Mouse (Mus musculus): ENCODE results near the gene Stbd1. TPM values are rescaled to one million over a fixed set of nuclear protein-coding genes. Genes with fewer than 3 reads are reported as not detected.

The Stbd1 gene
- total and polyA plus RNA-seq, 3 experiments = 0.11 TPM; not detected in 2

DNA sequence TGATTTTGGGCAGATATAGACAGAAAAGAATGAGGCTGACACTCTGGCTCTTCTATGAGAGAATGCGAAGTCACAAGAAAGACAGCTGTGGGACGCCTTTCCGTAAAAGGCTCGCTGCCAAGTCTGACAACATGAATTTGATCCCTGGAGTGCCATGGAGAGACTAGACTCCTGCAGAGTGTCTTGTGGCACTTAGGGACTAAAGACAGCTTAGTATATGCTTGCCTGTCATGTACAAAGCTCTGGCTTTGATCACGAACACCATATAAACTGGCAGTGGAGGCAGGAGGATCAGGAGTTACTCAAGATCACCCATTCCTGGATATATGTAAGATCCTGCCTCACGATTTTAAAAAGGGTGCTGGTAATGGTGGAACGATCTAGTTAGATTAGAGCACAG lies 25.1 kb downstream of the Stbd1 start:
- H3K27me3 ChIP-seq (ENCODE audit: insufficient read depth, low read length) = no peaks in the 10 kb centered on the region; the same call in 1 of the 2 replicates
- H3K9me3 ChIP-seq (replicated peaks) = no peaks in the 10 kb centered on the region
- TF ChIP-seq POLR2AphosphoS5 (IDR thresholded peaks at IDR 0.05; ENCODE audit: insufficient replicate concordance, low read depth, low read length) = no peak
- TF ChIP-seq TAL1 (conservative IDR thresholded peaks at IDR 0.05; ENCODE audit: low read depth, low read length) = no peak
- TF ChIP-seq GATA1 (IDR thresholded peaks at IDR 0.05; ENCODE audit: borderline replicate concordance, low read length) = no peak
- TF ChIP-seq CTCF (IDR thresholded peaks at IDR 0.05; ENCODE audit: low read depth, low read length) = no peak
- TF ChIP-seq GATA2 (IDR thresholded peaks at IDR 0.05; ENCODE audit: borderline replicate concordance, low read depth, low read length) = no peak
- DNase-seq (ENCODE audit: low spot score) = no peak
- H3K4me3 ChIP-seq (ENCODE audit: low read depth, low read length) = no peak overlapping the region
- H3K4me1 ChIP-seq (ENCODE audit: insufficient read depth, low read depth, low read length) = no peaks in the 10 kb centered on the region
- ATAC-seq (ENCODE audit: extremely low read depth, insufficient number of reproducible peaks, low FRiP score, poor library complexity, severe bottlenecking) = no peak
- no peaks in the 10 kb centered on the region for H3K36me3 ChIP-seq (replicated peaks)

DNA sequence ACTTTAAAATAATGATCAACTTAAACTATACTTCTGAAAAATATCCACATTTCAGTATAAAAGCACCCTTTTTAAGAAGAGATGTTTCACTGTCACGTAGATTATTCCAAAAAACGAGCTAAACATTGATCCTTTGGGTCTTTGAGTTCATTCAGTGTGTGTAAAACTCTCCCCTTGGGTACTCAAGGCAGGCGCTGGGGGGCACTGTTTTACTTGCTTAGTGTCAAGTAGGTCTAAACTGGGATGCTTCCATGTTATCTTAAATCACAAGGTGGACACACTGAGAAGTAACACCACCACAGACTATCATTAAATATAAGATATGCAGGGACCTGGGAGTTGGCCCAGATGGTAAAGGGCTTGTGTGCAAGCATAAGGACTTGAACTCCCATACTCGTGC lies 30.7 kb downstream of the Stbd1 start:
- Histone ChIP-seq H3K4me1 (ENCODE audit: insufficient read depth, low read depth, low read length) (no peaks in the 10 kb centered on the region), H3K9me3 (replicated peaks) (no peaks in the 10 kb centered on the region), H3K27me3 (ENCODE audit: insufficient read depth, low read length) (no peaks in the 10 kb centered on the region; the same call in 1 of the 2 replicates), H3K4me3 (ENCODE audit: low read depth, low read length) (no peak overlapping the region), H3K36me3 (replicated peaks) (no peaks in the 10 kb centered on the region)
- no peak for DNase-seq (ENCODE audit: low spot score)
- TF ChIP-seq POLR2AphosphoS5 (IDR thresholded peaks at IDR 0.05; ENCODE audit: insufficient replicate concordance, low read depth, low read length) (no peak), CTCF (IDR thresholded peaks at IDR 0.05; ENCODE audit: low read depth, low read length) (no peak), TAL1 (conservative IDR thresholded peaks at IDR 0.05; ENCODE audit: low read depth, low read length) (no peak), GATA1 (IDR thresholded peaks at IDR 0.05; ENCODE audit: borderline replicate concordance, low read length) (no peak), GATA2 (IDR thresholded peaks at IDR 0.05; ENCODE audit: borderline replicate concordance, low read depth, low read length) (no peak)
- no peak for ATAC-seq (ENCODE audit: extremely low read depth, insufficient number of reproducible peaks, low FRiP score, poor library complexity, severe bottlenecking)

GRCm38 (mm10) chr5:92634916-92635315 lies 32.1 kb downstream of the Stbd1 start:
- TF ChIP-seq GATA2 (IDR thresholded peaks at IDR 0.05; ENCODE audit: borderline replicate concordance, low read depth, low read length) (no peak), TAL1 (conservative IDR thresholded peaks at IDR 0.05; ENCODE audit: low read depth, low read length) (no peak), GATA1 (IDR thresholded peaks at IDR 0.05; ENCODE audit: borderline replicate concordance, low read length) (no peak), CTCF (IDR thresholded peaks at IDR 0.05; ENCODE audit: low read depth, low read length) (no peak), POLR2AphosphoS5 (IDR thresholded peaks at IDR 0.05; ENCODE audit: insufficient replicate concordance, low read depth, low read length) (no peak)
- DNase-seq (ENCODE audit: low spot score) = no peak
- H3K4me1 ChIP-seq (ENCODE audit: insufficient read depth, low read depth, low read length) = no peaks in the 10 kb centered on the region
- no peak overlapping the region for H3K4me3 ChIP-seq (ENCODE audit: low read depth, low read length)
- H3K36me3 ChIP-seq (replicated peaks) = no peaks in the 10 kb centered on the region
- H3K27me3 ChIP-seq (ENCODE audit: insufficient read depth, low read length) = no peaks in the 10 kb centered on the region; the same call in 1 of the 2 replicates
- H3K9me3 ChIP-seq (replicated peaks) = no peaks in the 10 kb centered on the region
- no peak for ATAC-seq (ENCODE audit: extremely low read depth, insufficient number of reproducible peaks, low FRiP score, poor library complexity, severe bottlenecking)

DNA sequence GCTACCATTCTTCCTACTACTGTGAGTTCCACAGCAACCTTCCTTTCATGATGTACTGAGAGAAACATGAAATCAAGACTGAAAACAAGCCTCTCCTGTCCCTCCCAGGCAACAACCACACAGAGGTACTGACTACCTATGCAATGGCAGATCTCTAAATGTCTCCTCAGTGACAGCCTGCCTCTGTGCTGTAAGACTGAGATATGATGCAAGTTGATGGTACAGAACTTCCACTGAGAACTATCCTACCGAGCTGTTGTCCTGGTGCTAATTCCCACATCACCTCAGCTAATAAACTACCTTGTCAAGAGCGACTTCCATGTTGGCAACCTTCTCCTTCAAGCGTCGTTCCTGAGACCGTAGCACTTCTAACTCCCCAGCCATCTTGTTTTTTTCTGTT lies 33.0 kb downstream of the Stbd1 start:
- Histone ChIP-seq H3K4me1 (ENCODE audit: insufficient read depth, low read depth, low read length) (no peaks in the 10 kb centered on the region), H3K9me3 (replicated peaks) (no peaks in the 10 kb centered on the region), H3K4me3 (ENCODE audit: low read depth, low read length) (no peak overlapping the region), H3K36me3 (replicated peaks) (no peaks in the 10 kb centered on the region), H3K27me3 (ENCODE audit: insufficient read depth, low read length) (no peaks in the 10 kb centered on the region; the same call in 1 of the 2 replicates)
- DNase-seq (ENCODE audit: low spot score) (no peak), ATAC-seq (ENCODE audit: extremely low read depth, insufficient number of reproducible peaks, low FRiP score, poor library complexity, severe bottlenecking) (no peak)
- TF ChIP-seq POLR2AphosphoS5 (IDR thresholded peaks at IDR 0.05; ENCODE audit: insufficient replicate concordance, low read depth, low read length) (no peak), TAL1 (conservative IDR thresholded peaks at IDR 0.05; ENCODE audit: low read depth, low read length) (no peak), GATA2 (IDR thresholded peaks at IDR 0.05; ENCODE audit: borderline replicate concordance, low read depth, low read length) (no peak), GATA1 (IDR thresholded peaks at IDR 0.05; ENCODE audit: borderline replicate concordance, low read length) (no peak), CTCF (IDR thresholded peaks at IDR 0.05; ENCODE audit: low read depth, low read length) (no peak)

GRCm38 (mm10) chr5:92640861-92641260 lies 38.0 kb downstream of the Stbd1 start:
- Histone ChIP-seq H3K4me1 (ENCODE audit: insufficient read depth, low read depth, low read length) (no peaks in the 10 kb centered on the region), H3K27me3 (ENCODE audit: insufficient read depth, low read length) (no peaks in the 10 kb centered on the region), H3K36me3 (replicated peaks) (no peaks in the 10 kb centered on the region), H3K9me3 (replicated peaks) (no peaks in the 10 kb centered on the region), H3K4me3 (ENCODE audit: low read depth, low read length) (no peak overlapping the region)
- TF ChIP-seq POLR2AphosphoS5 (IDR thresholded peaks at IDR 0.05; ENCODE audit: insufficient replicate concordance, low read depth, low read length) = no peak
- TF ChIP-seq GATA2 (IDR thresholded peaks at IDR 0.05; ENCODE audit: borderline replicate concordance, low read depth, low read length) = no peak
- no peak for TF ChIP-seq TAL1 (conservative IDR thresholded peaks at IDR 0.05; ENCODE audit: low read depth, low read length)
- no peak for TF ChIP-seq CTCF (IDR thresholded peaks at IDR 0.05; ENCODE audit: low read depth, low read length)
- no peak for TF ChIP-seq GATA1 (IDR thresholded peaks at IDR 0.05; ENCODE audit: borderline replicate concordance, low read length)
- ATAC-seq (ENCODE audit: extremely low read depth, insufficient number of reproducible peaks, low FRiP score, poor library complexity, severe bottlenecking) = no peak
- no peak for DNase-seq (ENCODE audit: low spot score)

Other genes starting within 250 kb of the Stbd1 start
- gene Nup54, start 167.8 kb upstream of the Stbd1 start, total RNA-seq (2014; fragmentation: Nextera tagmentation) = 97.6 and 119 TPM in 2 replicates
- gene Nup54, start 167.8 kb upstream of the Stbd1 start, total RNA-seq (2017) = 90.7 and 101 TPM in 2 replicates
- 19.8 and 34.0 TPM in 2 replicates for gene Nup54, start 167.8 kb upstream of the Stbd1 start, polyA plus RNA-seq (2012)
- 31.8 and 32.6 TPM in 2 replicates for gene Scarb2, start 96.2 kb upstream of the Stbd1 start, total RNA-seq (2014; fragmentation: Nextera tagmentation)
- gene Scarb2, start 96.2 kb upstream of the Stbd1 start, total RNA-seq (2017) = 47.5 and 50.0 TPM in 2 replicates
- 6.5 and 7.1 TPM in 2 replicates for gene Scarb2, start 96.2 kb upstream of the Stbd1 start, polyA plus RNA-seq (2012)
- gene Fam47e, start 48.0 kb upstream of the Stbd1 start, total RNA-seq (2014; fragmentation: Nextera tagmentation) = not detected in 2 replicates
- 0.22 TPM in 1 of 2 replicates, not detected in the other for gene Fam47e, start 48.0 kb upstream of the Stbd1 start, total RNA-seq (2017)
- not detected in 2 replicates for gene Fam47e, start 48.0 kb upstream of the Stbd1 start, polyA plus RNA-seq (2012)
- gene Ccdc158, start 72.2 kb downstream of the Stbd1 start, total RNA-seq (2014; fragmentation: Nextera tagmentation) = not detected in 2 replicates
- 0.05 and 0.23 TPM in 2 replicates for gene Ccdc158, start 72.2 kb downstream of the Stbd1 start, total RNA-seq (2017)
- not detected in 2 replicates for gene Ccdc158, start 72.2 kb downstream of the Stbd1 start, polyA plus RNA-seq (2012)
- gene Shroom3, start 80.4 kb downstream of the Stbd1 start, total RNA-seq (2014; fragmentation: Nextera tagmentation) = not detected in 2 replicates
- gene Shroom3, start 80.4 kb downstream of the Stbd1 start, total RNA-seq (2017) = 0.60 and 0.93 TPM in 2 replicates
- not detected in 2 replicates for gene Shroom3, start 80.4 kb downstream of the Stbd1 start, polyA plus RNA-seq (2012)

Data from G1E (cell line).